In genomic region chr12:86771823-86772427, GRCm38 (mm10) we compare ENCODE assay signal across 8 mouse cellular contexts. TPM values are rescaled to one million over a fixed set of nuclear protein-coding genes. Genes with fewer than 3 reads are reported as not detected.
DNase-seq lines count a peak whose midpoint lies in the region; ATAC-seq and TF ChIP-seq lines count a peak whose summit lies in the region.

No protein-coding gene starts in this region.

- DNase-seq in adrenal gland, adult (ENCODE audit: inconsistent age in 2 of 2, low spot score in 1 of 2), result peak; percentile 92 to 97
- DNase-seq in gastrocnemius, postnatal 10 days, result peak; percentile 96
- peak; percentile 91 to 96 for DNase-seq in left cerebral cortex, postnatal 25 days (ENCODE audit: low spot score in 2 of 2)
- DNase-seq in midbrain, embryonic 11.5 days (ENCODE audit: low spot score, missing footprints), result peak; percentile 99
- peak; percentile 99 for DNase-seq in right cerebral cortex, postnatal 4 days
- peak; percentile 80 for DNase-seq in yolk sac, embryonic 10.5 days (ENCODE audit: low spot score)

- no peaks in the 10 kb centered on the region for H3K9me3 ChIP-seq in intestine, embryonic 16.5 days (ENCODE audit: control insufficient read depth, low read length)
- H3K9me3 ChIP-seq in midbrain, embryonic 11.5 days (ENCODE audit: control insufficient read depth, low read length), result no peaks in the 10 kb centered on the region

- no peak overlapping the region for H3K4me2 ChIP-seq in intestine, embryonic 16.5 days (ENCODE audit: low read depth, low read length)
- H3K4me2 ChIP-seq in midbrain, embryonic 11.5 days, result no peak overlapping the region

- no peaks in the 10 kb centered on the region; the same call in 1 of the 2 replicates for H3K4me1 ChIP-seq in cortical plate, adult 2 months (ENCODE audit: control insufficient read depth, insufficient read depth, low read length)
- peaks cover 8% of the 10 kb centered on the region; the same call in 1 of the 2 replicates for H3K4me1 ChIP-seq in intestine, embryonic 16.5 days (ENCODE audit: control insufficient read depth, insufficient read depth, low read length)
- peaks cover 20% of the 10 kb centered on the region for H3K4me1 ChIP-seq in midbrain, embryonic 11.5 days (ENCODE audit: control insufficient read depth, insufficient read depth, low read length)

- H3K27me3 ChIP-seq in intestine, embryonic 16.5 days (replicated peaks; ENCODE audit: control insufficient read depth, insufficient read depth, low read length), result no peaks in the 10 kb centered on the region
- H3K27me3 ChIP-seq in midbrain, embryonic 11.5 days (ENCODE audit: control insufficient read depth, insufficient read depth, low read length), result no peaks in the 10 kb centered on the region

- no peaks in the 10 kb centered on the region for H3K36me3 ChIP-seq in intestine, embryonic 16.5 days (ENCODE audit: control insufficient read depth, insufficient read depth, low read length)
- H3K36me3 ChIP-seq in midbrain, embryonic 11.5 days (ENCODE audit: control insufficient read depth, insufficient read depth, low read length), result no peaks in the 10 kb centered on the region

- H3K9ac ChIP-seq in intestine, embryonic 16.5 days (ENCODE audit: low read depth, low read length), result no peak overlapping the region
- H3K9ac ChIP-seq in midbrain, embryonic 11.5 days (ENCODE audit: low read length), result no peak overlapping the region

- peak; percentile 77 for ATAC-seq in intestine, embryonic 16.5 days
- ATAC-seq in midbrain, embryonic 11.5 days (ENCODE audit: low FRiP score), result peak; percentile 64

- H3K4me3 ChIP-seq in cortical plate, adult 2 months (ENCODE audit: insufficient read depth, low read length), result no peak overlapping the region
- no peak overlapping the region for H3K4me3 ChIP-seq in intestine, embryonic 16.5 days (ENCODE audit: low read length)
- H3K4me3 ChIP-seq in midbrain, embryonic 11.5 days (ENCODE audit: low read depth, low read length), result no peak overlapping the region

- intact Hi-C loops in left cerebral cortex, postnatal 25 days (cut with DNase I), result loop anchor here (10.0 kb wide), 1 partner anchor 373 kb away; the partner anchor contains the start of genes Gstz1 and Pomt2

- H3K27ac ChIP-seq in cortical plate, adult 2 months (ENCODE audit: insufficient read depth, low read length), result no peak overlapping the region
- H3K27ac ChIP-seq in intestine, embryonic 16.5 days (ENCODE audit: low read length), result no peak overlapping the region
- H3K27ac ChIP-seq in midbrain, embryonic 11.5 days (ENCODE audit: low read depth, low read length), result no peak overlapping the region

- no peak for TF ChIP-seq POLR2A in cortical plate, adult 2 months (IDR thresholded peaks at IDR 0.05; ENCODE audit: extremely low read depth, insufficient read depth, low read length)

- WGBS in intestine, embryonic 16.5 days, result 10% methylated on average over 12 of the region's 12 CpGs
- WGBS in midbrain, embryonic 11.5 days, result 12% methylated on average over 12 of the region's 12 CpGs

- TF ChIP-seq CTCF in cortical plate, adult 2 months (IDR thresholded peaks at IDR 0.05; ENCODE audit: extremely low read depth, insufficient read depth, low read length), result peak; percentile 91

RNA-seq across cellular contexts. Expression of gene Lrrc74a, which starts 37.8 kb away (rescaled TPM):
- not detected in 2 replicates for polyA plus RNA-seq in cortical plate, adult 2 months (2012; rRNA removed)
- total RNA-seq in gastrocnemius, postnatal 10 days (2021), result not detected
- polyA plus RNA-seq in intestine, embryonic 16.5 days (2015; fragmentation: Nextera tagmentation; extraction: Ambion mirVana), result not detected in 2 replicates
- total RNA-seq in left cerebral cortex, postnatal 25 days (2021), result not detected
- not detected in 2 replicates for polyA plus RNA-seq in midbrain, embryonic 11.5 days (2014; fragmentation: Nextera tagmentation; extraction: Ambion mirVana)

RNA-seq across cellular contexts. Expression of gene Angel1, which starts 45.7 kb away (rescaled TPM):
- polyA plus RNA-seq in cortical plate, adult 2 months (2012; rRNA removed), result 10.3 and 10.5 TPM in 2 replicates
- 1 to 10 TPM; 5.8 to 6.3 TPM for total RNA-seq in gastrocnemius, postnatal 10 days (2021)
- 4.8 and 5.3 TPM in 2 replicates for polyA plus RNA-seq in intestine, embryonic 16.5 days (2015; fragmentation: Nextera tagmentation; extraction: Ambion mirVana)
- 10 to 100 TPM in 1 of 2 experiments, 1 to 10 TPM in 1; 8.9 to 12.4 TPM for total RNA-seq in left cerebral cortex, postnatal 25 days (2021)
- 12.2 and 12.5 TPM in 2 replicates for polyA plus RNA-seq in midbrain, embryonic 11.5 days (2014; fragmentation: Nextera tagmentation; extraction: Ambion mirVana)
